Mouse (Mus musculus): ENCODE measurements around the gene Dlg2. TPM values are rescaled to one million over a fixed set of nuclear protein-coding genes. Genes with fewer than 3 reads are reported as not detected.

Dlg2 gene
- polyA plus RNA-seq, 1 experiment: 1.7 TPM

GRCm38 (mm10) chr7:91893991-91894390 is 1417.5 kb downstream of the Dlg2 start:
- 88% methylated on average over 8 of the region's 8 CpGs for WGBS
- Histone ChIP-seq H3K27ac (ENCODE audit: insufficient read depth, low read length) (no peak overlapping the region), H3K27me3 (ENCODE audit: control insufficient read depth, insufficient read depth, low read length) (no peaks in the 10 kb centered on the region), H3K36me3 (ENCODE audit: control insufficient read depth, insufficient read depth, low read length) (no peaks in the 10 kb centered on the region), H3K4me3 (ENCODE audit: extremely low read depth, insufficient read depth, insufficient read length) (no peak overlapping the region), H3K4me1 (ENCODE audit: control insufficient read depth, insufficient read depth, insufficient read length) (no peaks in the 10 kb centered on the region)
- DNase-seq (ENCODE audit: low read depth in 1 of 2, low spot score in 2 of 2): no peak
- TF ChIP-seq CTCF (IDR thresholded peaks at IDR 0.05; ENCODE audit: extremely low read depth, insufficient read depth, insufficient read length, insufficient replicate concordance) (no peak), POLR2A (IDR thresholded peaks at IDR 0.05; ENCODE audit: low read depth, low read length) (no peak)

DNA sequence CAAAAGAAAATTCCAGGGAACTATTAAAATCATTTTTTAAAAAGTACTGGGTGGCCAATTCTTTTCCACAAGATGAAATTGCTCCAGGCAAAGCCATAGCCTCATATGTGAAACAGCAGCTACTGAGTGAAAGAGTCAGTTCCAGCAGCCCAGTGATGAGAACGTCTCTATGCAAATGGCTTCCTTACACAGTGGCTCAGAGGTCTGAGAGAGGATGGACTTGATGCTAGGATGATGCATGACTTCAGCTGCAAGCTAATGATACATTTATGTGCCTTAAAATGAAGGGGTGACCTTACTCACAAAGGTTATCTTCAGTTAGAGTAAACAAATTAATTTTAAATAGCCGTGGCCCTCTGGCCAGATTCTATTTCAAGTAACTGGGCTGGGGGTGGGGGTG is 1420.5 kb downstream of the Dlg2 start:
- Histone ChIP-seq H3K36me3 (ENCODE audit: control insufficient read depth, insufficient read depth, low read length) (no peaks in the 10 kb centered on the region), H3K27me3 (ENCODE audit: control insufficient read depth, insufficient read depth, low read length) (no peaks in the 10 kb centered on the region), H3K4me1 (ENCODE audit: control insufficient read depth, insufficient read depth, insufficient read length) (no peaks in the 10 kb centered on the region), H3K27ac (ENCODE audit: insufficient read depth, low read length) (no peak overlapping the region), H3K4me3 (ENCODE audit: extremely low read depth, insufficient read depth, insufficient read length) (no peak overlapping the region)
- 66% methylated on average over 2 of the region's 2 CpGs for WGBS
- DNase-seq (ENCODE audit: low read depth in 1 of 2, low spot score in 2 of 2): no peak
- TF ChIP-seq POLR2A (IDR thresholded peaks at IDR 0.05; ENCODE audit: low read depth, low read length) (no peak), CTCF (IDR thresholded peaks at IDR 0.05; ENCODE audit: extremely low read depth, insufficient read depth, insufficient read length, insufficient replicate concordance) (no peak)

GRCm38 (mm10) chr7:91897509-91897908 is 1421.0 kb downstream of the Dlg2 start:
- no peak overlapping the region for H3K4me3 ChIP-seq (ENCODE audit: extremely low read depth, insufficient read depth, insufficient read length)
- H3K27ac ChIP-seq (ENCODE audit: insufficient read depth, low read length): no peak overlapping the region
- TF ChIP-seq CTCF (IDR thresholded peaks at IDR 0.05; ENCODE audit: extremely low read depth, insufficient read depth, insufficient read length, insufficient replicate concordance) (no peak), POLR2A (IDR thresholded peaks at IDR 0.05; ENCODE audit: low read depth, low read length) (no peak)
- no peaks in the 10 kb centered on the region for H3K36me3 ChIP-seq (ENCODE audit: control insufficient read depth, insufficient read depth, low read length)
- WGBS: 96% methylated on average over 2 of the region's 2 CpGs
- H3K4me1 ChIP-seq (ENCODE audit: control insufficient read depth, insufficient read depth, insufficient read length): no peaks in the 10 kb centered on the region
- no peaks in the 10 kb centered on the region for H3K27me3 ChIP-seq (ENCODE audit: control insufficient read depth, insufficient read depth, low read length)
- no peak for DNase-seq (ENCODE audit: low read depth in 1 of 2, low spot score in 2 of 2)

DNA sequence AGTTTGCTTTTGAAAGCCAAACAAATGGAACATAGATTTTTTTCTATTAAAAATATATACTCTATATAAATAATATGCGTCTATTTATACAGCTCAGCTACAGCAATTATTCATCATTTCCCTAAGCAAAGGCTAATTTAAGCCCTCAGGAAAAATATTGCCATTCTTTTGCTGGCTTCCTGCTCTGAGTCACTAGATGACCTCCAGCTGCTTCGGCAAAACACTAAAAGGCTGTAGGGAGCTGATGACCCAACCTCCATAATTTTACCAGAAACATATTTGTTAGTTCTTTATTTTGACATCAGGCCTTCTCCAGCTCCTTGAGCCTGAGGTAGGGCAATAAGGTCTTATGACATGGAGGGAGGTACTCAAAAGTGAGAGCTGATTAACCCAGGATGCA is 1426.0 kb downstream of the Dlg2 start:
- H3K27me3 ChIP-seq (ENCODE audit: control insufficient read depth, insufficient read depth, low read length): no peaks in the 10 kb centered on the region
- no peak for DNase-seq (ENCODE audit: low read depth in 1 of 2, low spot score in 2 of 2)
- TF ChIP-seq CTCF (IDR thresholded peaks at IDR 0.05; ENCODE audit: extremely low read depth, insufficient read depth, insufficient read length, insufficient replicate concordance) (no peak), POLR2A (IDR thresholded peaks at IDR 0.05; ENCODE audit: low read depth, low read length) (no peak)
- 83% methylated on average over 2 of the region's 2 CpGs for WGBS
- no peak overlapping the region for H3K4me3 ChIP-seq (ENCODE audit: extremely low read depth, insufficient read depth, insufficient read length)
- H3K36me3 ChIP-seq (ENCODE audit: control insufficient read depth, insufficient read depth, low read length): no peaks in the 10 kb centered on the region
- H3K4me1 ChIP-seq (ENCODE audit: control insufficient read depth, insufficient read depth, insufficient read length): no peaks in the 10 kb centered on the region
- no peak overlapping the region for H3K27ac ChIP-seq (ENCODE audit: insufficient read depth, low read length)

- 79% methylated on average over 3 of the region's 3 CpGs for WGBS
- Histone ChIP-seq H3K27ac (ENCODE audit: insufficient read depth, low read length) (no peak overlapping the region), H3K36me3 (ENCODE audit: control insufficient read depth, insufficient read depth, low read length) (no peaks in the 10 kb centered on the region), H3K27me3 (ENCODE audit: control insufficient read depth, insufficient read depth, low read length) (no peaks in the 10 kb centered on the region), H3K4me3 (ENCODE audit: extremely low read depth, insufficient read depth, insufficient read length) (no peak overlapping the region), H3K4me1 (ENCODE audit: control insufficient read depth, insufficient read depth, insufficient read length) (no peaks in the 10 kb centered on the region)
- DNase-seq (ENCODE audit: low read depth in 1 of 2, low spot score in 2 of 2): no peak
- TF ChIP-seq CTCF (IDR thresholded peaks at IDR 0.05; ENCODE audit: extremely low read depth, insufficient read depth, insufficient read length, insufficient replicate concordance): no peak
- TF ChIP-seq POLR2A (IDR thresholded peaks at IDR 0.05; ENCODE audit: low read depth, low read length): no peak
Observed at GRCm38 (mm10) chr7:91916809-91917208, 1440.3 kb downstream of the Dlg2 start.

GRCm38 (mm10) chr7:91919099-91919498 is 1442.6 kb downstream of the Dlg2 start:
- WGBS: 78% methylated on average over 3 of the region's 3 CpGs

DNA sequence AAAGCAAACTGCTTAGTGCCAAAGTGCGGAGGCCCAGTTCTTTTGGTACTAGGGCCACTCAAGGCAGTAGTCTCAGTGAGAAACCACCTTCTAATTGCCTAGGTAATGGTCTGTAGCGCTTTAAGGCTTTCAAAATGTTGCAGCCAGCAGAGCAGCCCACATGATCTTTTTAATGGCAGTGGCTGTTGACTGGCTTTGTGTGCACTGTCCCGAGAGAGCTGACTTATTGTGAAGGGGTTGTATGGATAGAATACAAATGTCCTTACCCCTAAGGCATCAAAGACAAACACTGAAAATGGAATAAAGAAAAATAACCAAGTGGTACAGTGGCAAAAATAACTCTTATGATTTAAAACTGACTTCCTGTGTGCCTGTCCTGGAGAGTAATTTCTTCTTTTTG is 1443.3 kb downstream of the Dlg2 start:
- Histone ChIP-seq H3K4me1 (ENCODE audit: control insufficient read depth, insufficient read depth, insufficient read length) (no peaks in the 10 kb centered on the region), H3K4me3 (ENCODE audit: extremely low read depth, insufficient read depth, insufficient read length) (no peak overlapping the region), H3K27me3 (ENCODE audit: control insufficient read depth, insufficient read depth, low read length) (no peaks in the 10 kb centered on the region), H3K36me3 (ENCODE audit: control insufficient read depth, insufficient read depth, low read length) (no peaks in the 10 kb centered on the region), H3K27ac (ENCODE audit: insufficient read depth, low read length) (no peak overlapping the region)
- no peak for DNase-seq (ENCODE audit: low read depth in 1 of 2, low spot score in 2 of 2)
- TF ChIP-seq POLR2A (IDR thresholded peaks at IDR 0.05; ENCODE audit: low read depth, low read length): no peak
- no peak for TF ChIP-seq CTCF (IDR thresholded peaks at IDR 0.05; ENCODE audit: extremely low read depth, insufficient read depth, insufficient read length, insufficient replicate concordance)
- WGBS: 86% methylated on average over 3 of the region's 3 CpGs

More at GRCm38 (mm10) chr7:91919099-91919498, 1442.6 kb downstream of the Dlg2 start:
- Histone ChIP-seq H3K4me3 (ENCODE audit: extremely low read depth, insufficient read depth, insufficient read length) (no peak overlapping the region), H3K27ac (ENCODE audit: insufficient read depth, low read length) (no peak overlapping the region), H3K27me3 (ENCODE audit: control insufficient read depth, insufficient read depth, low read length) (no peaks in the 10 kb centered on the region), H3K4me1 (ENCODE audit: control insufficient read depth, insufficient read depth, insufficient read length) (no peaks in the 10 kb centered on the region), H3K36me3 (ENCODE audit: control insufficient read depth, insufficient read depth, low read length) (no peaks in the 10 kb centered on the region)
- no peak for TF ChIP-seq POLR2A (IDR thresholded peaks at IDR 0.05; ENCODE audit: low read depth, low read length)
- no peak for DNase-seq (ENCODE audit: low read depth in 1 of 2, low spot score in 2 of 2)
